Mouse (Mus musculus): ENCODE results near the gene Dpyd. TPM values are rescaled to one million over a fixed set of nuclear protein-coding genes. Genes with fewer than 3 reads are reported as not detected.

The Dpyd gene
- polyA plus RNA-seq, 1 experiment from 2014 or later: 9.1 TPM

DNA sequence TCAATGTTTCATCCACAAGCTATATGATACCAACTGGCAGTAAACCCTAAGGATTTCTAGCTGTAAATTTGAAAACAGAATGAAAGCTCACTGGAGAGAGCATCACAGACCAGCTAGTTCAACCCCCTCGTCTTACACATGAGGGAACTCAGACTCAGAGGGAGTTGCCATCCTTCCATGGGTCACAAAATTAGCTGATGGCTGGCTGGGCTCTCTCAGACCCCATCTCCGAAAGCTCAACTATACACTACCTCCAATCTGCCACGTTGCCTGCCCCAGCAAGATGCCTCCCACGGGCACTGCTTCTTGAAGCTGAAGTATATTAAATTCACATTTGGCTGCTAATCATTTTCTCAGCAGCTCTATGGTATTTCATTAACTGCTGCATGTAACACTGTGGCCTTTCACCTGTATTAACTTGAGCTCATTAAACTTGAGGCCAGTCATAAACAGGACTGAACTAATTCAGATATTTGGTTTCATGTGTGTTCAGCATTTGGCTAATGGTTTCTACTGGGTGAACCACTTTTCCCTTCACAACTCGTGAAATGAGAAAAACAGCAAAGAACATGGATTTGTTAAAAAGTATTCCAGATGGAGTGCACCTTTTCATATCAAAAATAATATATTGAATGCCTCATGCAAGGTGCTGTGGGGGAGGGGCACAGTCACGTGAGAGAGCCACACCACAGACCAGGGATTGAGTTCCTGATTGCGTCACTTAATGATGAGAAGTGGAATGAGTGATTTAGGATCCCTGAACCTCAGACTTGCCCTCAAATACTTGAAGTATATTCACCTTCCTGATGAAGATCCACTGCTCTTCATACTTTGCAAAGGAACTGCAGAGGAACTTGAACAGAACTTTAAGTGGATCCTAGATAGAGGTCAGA is 841.2 kb downstream of the Dpyd start:
- Histone ChIP-seq H3K9me3 (no peaks in the 10 kb centered on the region), H3K27ac (no peak overlapping the region), H3K4me2 (replicated peaks) (no peak overlapping the region), H3K36me3 (no peaks in the 10 kb centered on the region), H3K27me3 (no peaks in the 10 kb centered on the region), H3K9ac (no peak overlapping the region), H3K4me3 (no peak overlapping the region), H3K4me1 (peaks cover 9% of the 10 kb centered on the region)
- peak; percentile 64; the same call in 1 of the 2 replicates for ATAC-seq (ENCODE audit: low FRiP score, low read depth)
- 21% methylated on average over 7 of the region's 7 CpGs for WGBS

DNA sequence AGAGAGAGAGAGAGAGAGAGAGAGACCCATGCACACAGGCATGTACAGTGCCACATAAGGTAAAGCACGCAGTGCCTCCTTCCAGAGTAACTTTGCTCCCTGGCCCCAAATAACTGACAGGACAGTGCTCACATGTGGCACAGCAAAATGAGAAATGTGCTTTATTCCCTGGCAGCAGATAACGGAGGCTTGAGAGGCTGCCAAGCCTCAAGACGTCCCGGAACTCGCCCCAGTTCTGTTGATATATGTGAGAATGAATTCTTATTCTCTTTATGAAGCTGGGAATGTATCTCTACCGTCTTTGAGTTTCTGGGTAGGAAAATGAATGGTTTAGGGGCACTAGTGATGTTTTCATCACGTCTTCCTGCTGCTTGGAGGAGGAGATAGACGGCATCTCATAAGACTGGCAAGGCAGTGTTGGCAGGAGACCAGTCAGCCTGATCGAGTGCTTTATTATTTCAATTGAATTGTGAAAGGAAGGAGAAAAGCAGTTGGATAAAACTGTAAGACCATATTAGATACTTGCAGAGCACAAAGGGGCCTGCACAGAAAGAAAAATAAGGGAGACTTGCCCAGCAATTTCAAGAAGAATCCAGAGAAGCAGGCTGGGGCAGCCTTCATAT is 857.3 kb downstream of the Dpyd start:
- H3K27me3 ChIP-seq: no peaks in the 10 kb centered on the region
- WGBS: 72% methylated on average over 9 of the region's 9 CpGs
- no peaks in the 10 kb centered on the region for H3K4me1 ChIP-seq
- no peaks in the 10 kb centered on the region for H3K36me3 ChIP-seq
- no peak overlapping the region for H3K27ac ChIP-seq
- no peak overlapping the region for H3K4me2 ChIP-seq (replicated peaks)
- H3K4me3 ChIP-seq: no peak overlapping the region
- H3K9me3 ChIP-seq: peaks cover 3% of the 10 kb centered on the region; the same call in 1 of the 2 replicates
- no peak for ATAC-seq (ENCODE audit: low FRiP score, low read depth)
- H3K9ac ChIP-seq: no peak overlapping the region

DNA sequence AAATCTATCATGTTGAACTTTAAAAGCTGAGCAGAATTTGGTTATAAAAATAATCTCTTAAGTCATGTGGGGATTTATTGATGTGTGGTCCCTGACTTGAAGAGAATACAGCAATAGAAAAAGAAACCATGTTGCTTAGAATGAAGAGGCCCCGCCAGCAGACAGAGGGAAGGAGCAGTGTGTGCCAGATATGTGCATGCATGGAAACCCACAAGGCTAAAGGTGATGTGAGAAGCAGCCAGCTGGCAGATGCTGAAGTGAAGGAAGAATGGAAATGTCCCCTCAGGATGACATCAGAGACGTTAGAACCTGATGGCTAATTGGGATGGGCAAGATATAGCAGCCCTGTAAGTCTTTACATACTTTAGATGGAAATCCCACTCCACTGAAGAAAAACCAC is 857.8 kb downstream of the Dpyd start:
- no peaks in the 10 kb centered on the region for H3K27me3 ChIP-seq
- H3K36me3 ChIP-seq: no peaks in the 10 kb centered on the region
- no peak overlapping the region for H3K4me2 ChIP-seq (replicated peaks)
- peaks cover 3% of the 10 kb centered on the region; the same call in 1 of the 2 replicates for H3K9me3 ChIP-seq
- H3K27ac ChIP-seq: no peak overlapping the region
- no peak overlapping the region for H3K4me3 ChIP-seq
- WGBS: 76% methylated on average over 2 of the region's 2 CpGs
- no peak for ATAC-seq (ENCODE audit: low FRiP score, low read depth)
- no peak overlapping the region for H3K9ac ChIP-seq
- no peaks in the 10 kb centered on the region for H3K4me1 ChIP-seq

DNA sequence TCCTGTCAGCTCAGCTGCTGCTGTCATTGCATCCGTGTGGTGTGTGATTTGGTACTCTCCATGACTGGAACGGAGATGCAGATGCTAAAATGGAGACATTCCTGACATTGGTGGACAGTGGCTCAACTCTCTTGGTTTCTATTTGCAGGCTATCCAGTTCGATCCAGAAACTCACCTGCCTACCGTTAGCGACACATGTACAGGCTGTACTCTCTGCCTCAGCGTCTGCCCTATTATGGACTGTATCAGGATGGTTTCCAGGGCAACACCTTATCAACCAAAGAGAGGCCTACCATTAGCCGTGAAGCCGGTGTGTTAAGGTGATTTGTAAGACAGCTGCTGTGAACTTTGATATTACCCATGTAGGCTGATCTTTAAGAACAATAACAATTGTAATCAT is 869.4 kb downstream of the Dpyd start:
- ATAC-seq (ENCODE audit: low FRiP score, low read depth): no peak
- no peaks in the 10 kb centered on the region for H3K36me3 ChIP-seq
- no peak overlapping the region for H3K4me2 ChIP-seq (replicated peaks)
- no peak overlapping the region for H3K9ac ChIP-seq
- H3K4me3 ChIP-seq: no peak overlapping the region
- H3K9me3 ChIP-seq: no peaks in the 10 kb centered on the region
- H3K27ac ChIP-seq: no peak overlapping the region
- H3K27me3 ChIP-seq: no peaks in the 10 kb centered on the region
- no peaks in the 10 kb centered on the region for H3K4me1 ChIP-seq
- WGBS: 77% methylated on average over 8 of the region's 8 CpGs

DNA sequence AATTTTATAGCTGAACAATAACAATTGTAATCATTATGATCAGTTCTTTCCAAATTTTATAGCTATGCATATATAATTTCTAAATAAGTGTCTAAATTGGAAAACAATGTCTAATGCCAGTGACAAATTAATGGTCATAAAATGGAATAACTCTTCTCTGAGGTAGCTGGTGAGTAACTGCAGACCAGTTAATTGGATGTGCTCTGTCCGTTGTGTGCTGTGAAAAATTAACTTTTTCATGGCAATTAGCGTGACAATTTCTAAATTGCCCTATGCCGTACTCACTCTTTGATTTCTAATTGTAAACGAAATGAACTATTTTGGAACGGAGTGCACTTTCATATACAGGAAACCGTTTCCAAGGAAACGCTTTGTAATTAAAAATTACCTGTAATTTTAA is 869.8 kb downstream of the Dpyd start:
- no peaks in the 10 kb centered on the region for H3K9me3 ChIP-seq
- H3K9ac ChIP-seq: no peak overlapping the region
- ATAC-seq (ENCODE audit: low FRiP score, low read depth): no peak
- H3K36me3 ChIP-seq: no peaks in the 10 kb centered on the region
- H3K4me3 ChIP-seq: no peak overlapping the region
- no peaks in the 10 kb centered on the region for H3K27me3 ChIP-seq
- 68% methylated on average over 7 of the region's 7 CpGs for WGBS
- H3K4me1 ChIP-seq: no peaks in the 10 kb centered on the region
- no peak overlapping the region for H3K4me2 ChIP-seq (replicated peaks)
- H3K27ac ChIP-seq: no peak overlapping the region

DNA sequence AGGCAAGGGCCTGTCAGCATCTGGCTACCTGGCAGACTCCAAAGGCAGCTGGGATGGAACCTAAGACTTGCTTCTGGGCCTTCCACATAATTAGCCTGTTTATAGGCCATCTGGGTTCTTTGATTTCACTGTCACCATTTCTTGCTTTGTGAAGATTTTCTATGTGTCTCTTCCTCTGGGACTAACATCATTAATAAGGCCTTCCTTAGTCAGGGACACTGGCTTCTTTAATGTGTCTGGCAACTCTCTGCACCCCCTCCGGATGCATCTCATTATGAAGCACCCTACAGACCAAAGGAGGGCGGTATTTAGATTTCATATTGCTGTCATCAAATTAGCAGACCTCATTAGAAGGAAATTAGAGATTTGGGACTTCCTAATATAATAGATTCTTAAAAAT is 885.6 kb downstream of the Dpyd start:
- Histone ChIP-seq H3K4me3 (no peak overlapping the region), H3K27ac (no peak overlapping the region), H3K4me1 (no peaks in the 10 kb centered on the region), H3K27me3 (no peaks in the 10 kb centered on the region), H3K9ac (no peak overlapping the region), H3K36me3 (no peaks in the 10 kb centered on the region), H3K9me3 (no peaks in the 10 kb centered on the region), H3K4me2 (replicated peaks) (no peak overlapping the region)
- 72% methylated on average over 2 of the region's 2 CpGs for WGBS
- no peak for ATAC-seq (ENCODE audit: low FRiP score, low read depth)

DNA sequence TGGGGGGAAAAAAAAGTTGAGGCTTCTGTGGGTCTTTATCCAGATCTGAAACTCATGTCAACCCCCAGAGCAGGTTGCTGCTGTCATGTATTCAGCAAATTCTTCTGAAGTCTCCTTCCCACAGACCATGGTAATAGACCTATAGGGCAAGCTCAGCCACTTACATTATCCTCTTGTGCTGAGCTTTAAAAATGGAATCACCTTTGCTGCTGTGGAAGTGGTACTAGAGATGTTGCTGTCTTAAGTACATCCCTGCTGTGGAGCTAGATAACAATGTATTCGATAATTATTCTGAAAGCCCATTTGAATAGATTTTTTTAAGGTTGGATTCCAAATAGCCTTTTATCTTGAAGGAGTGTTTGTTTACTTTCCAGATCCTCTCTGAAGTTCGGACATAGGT is 902.1 kb downstream of the Dpyd start:
- Histone ChIP-seq H3K4me3 (no peak overlapping the region), H3K36me3 (no peaks in the 10 kb centered on the region), H3K9ac (no peak overlapping the region), H3K4me2 (replicated peaks) (no peak overlapping the region), H3K4me1 (no peaks in the 10 kb centered on the region), H3K27ac (no peak overlapping the region), H3K9me3 (no peaks in the 10 kb centered on the region), H3K27me3 (no peaks in the 10 kb centered on the region)
- 81% methylated on average over 2 of the region's 2 CpGs for WGBS
- no peak for ATAC-seq (ENCODE audit: low FRiP score, low read depth)

DNA sequence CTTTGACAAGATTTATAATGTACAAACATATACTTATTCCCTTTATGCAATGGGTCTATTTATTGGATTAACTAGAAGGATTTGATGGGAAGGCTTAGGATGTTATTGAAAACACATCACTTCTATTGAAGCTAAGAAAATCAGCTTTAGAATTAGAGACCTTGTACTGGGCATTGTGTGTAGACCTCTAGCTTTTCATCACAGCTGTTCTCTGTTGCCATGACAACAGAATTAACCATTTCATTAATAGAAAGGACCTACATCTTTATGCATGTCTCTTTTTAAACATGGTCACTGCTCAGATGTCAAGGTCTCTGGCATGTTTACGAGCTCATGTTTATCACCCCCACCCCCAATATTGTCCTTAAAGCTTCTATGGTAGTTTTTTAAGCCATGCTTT is 902.5 kb downstream of the Dpyd start:
- Histone ChIP-seq H3K4me2 (replicated peaks) (no peak overlapping the region), H3K4me1 (no peaks in the 10 kb centered on the region), H3K4me3 (no peak overlapping the region), H3K9me3 (no peaks in the 10 kb centered on the region), H3K27ac (no peak overlapping the region), H3K27me3 (no peaks in the 10 kb centered on the region), H3K9ac (no peak overlapping the region), H3K36me3 (no peaks in the 10 kb centered on the region)
- 81% methylated on average over 1 of the region's 1 CpGs for WGBS
- no peak for ATAC-seq (ENCODE audit: low FRiP score, low read depth)

DNA sequence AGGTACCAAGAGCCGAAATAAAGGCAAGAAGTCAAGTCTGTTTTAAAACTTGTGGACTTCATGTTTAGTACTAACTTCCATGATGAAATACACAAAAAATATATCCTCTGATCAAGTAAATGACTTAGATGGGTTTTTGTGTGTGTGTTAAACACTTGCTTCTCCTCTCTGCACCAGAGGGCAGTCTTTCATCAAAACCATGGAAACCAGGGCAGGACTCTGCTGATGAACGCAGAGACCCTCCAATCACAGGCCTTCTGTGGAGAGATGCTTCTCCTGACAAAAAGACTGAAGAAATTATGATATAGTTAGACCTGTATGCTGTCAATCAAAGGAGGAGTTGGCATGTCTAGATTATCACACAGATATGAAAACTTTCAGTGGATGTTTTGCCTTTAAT is 905.8 kb downstream of the Dpyd start:
- H3K9me3 ChIP-seq: no peaks in the 10 kb centered on the region
- H3K9ac ChIP-seq: no peak overlapping the region
- no peak overlapping the region for H3K27ac ChIP-seq
- H3K4me1 ChIP-seq: no peaks in the 10 kb centered on the region
- no peak overlapping the region for H3K4me3 ChIP-seq
- WGBS: 77% methylated on average over 2 of the region's 2 CpGs
- no peaks in the 10 kb centered on the region for H3K27me3 ChIP-seq
- no peak for ATAC-seq (ENCODE audit: low FRiP score, low read depth)
- no peak overlapping the region for H3K4me2 ChIP-seq (replicated peaks)
- H3K36me3 ChIP-seq: no peaks in the 10 kb centered on the region
